Mouse (Mus musculus) neural tube, embryonic 12.5 days (tissue): ENCODE results near the gene Hsf2bp. TPM values are rescaled to one million over a fixed set of nuclear protein-coding genes. Genes with fewer than 3 reads are reported as not detected.

ENCODE experiments used
- ATAC-seq: fragments of 200-750 bp; cut with Nextera tagmentation; 2 replicates; pipeline ENCODE4 v1.8.0; 2017; ENCODE audit warnings: low read depth, mild to moderate bottlenecking, moderate TSS enrichment, moderate library complexity; ENCODE audit not compliant: low FRiP score
- H3K27ac ChIP-seq: fragments of 300-500 bp; sonication (generic); 2 replicates; pipeline ENCODE4 v1.5.1; 2016
- H3K27me3 ChIP-seq: fragments of 300-500 bp; sonication (generic); replicated peaks from 2 replicates; pipeline ENCODE4 v1.6.1; 2016; ENCODE audit warnings: mild to moderate bottlenecking
- H3K36me3 ChIP-seq: fragments of 300-500 bp; sonication (generic); 2 replicates; pipeline ENCODE4 v1.6.1; 2016; ENCODE audit warnings: mild to moderate bottlenecking
- H3K4me1 ChIP-seq: fragments of 300-500 bp; sonication (generic); 2 replicates; pipeline ENCODE4 v1.6.1; 2016
- H3K4me2 ChIP-seq: fragments of 300-500 bp; sonication (generic); replicated peaks from 2 replicates; pipeline ENCODE4 v1.6.1; 2016; ENCODE audit warnings: mild to moderate bottlenecking
- H3K4me3 ChIP-seq: fragments of 300-500 bp; sonication (generic); 2 replicates; pipeline ENCODE4 v1.5.1; 2016
- H3K9ac ChIP-seq: fragments of 300-500 bp; sonication (generic); 2 replicates; pipeline ENCODE4 v1.6.1; 2016; ENCODE audit warnings: mild to moderate bottlenecking
- H3K9me3 ChIP-seq: fragments of 300-500 bp; sonication (generic); 2 replicates; pipeline ENCODE4 v1.6.1; 2016; ENCODE audit warnings: mild to moderate bottlenecking
- WGBS: fragments of 180-500 bp; shearing (Covaris S2); methylation state at CpG from one replicate; pipeline ENCODE4 v1.1.7; 2016; 5-methylcytosine and 5-hydroxymethylcytosine counted together
- polyA plus RNA-seq: library from polyadenylated mRNA; unstranded; fragments of >200 nt; fragmentation: Nextera tagmentation; extraction: Ambion mirVana; gene quantifications from 2 replicates; pipeline ENCODE4 v1.2.1, GENCODE M21; 2016

The Hsf2bp gene
- polyA plus RNA-seq, 1 experiment from 2014 or later, result 0.47 TPM

- 49% methylated on average over 4 of the region's 4 CpGs for WGBS
- no peak overlapping the region for H3K4me2 ChIP-seq
- no peak for ATAC-seq
- no peaks in the 10 kb centered on the region for H3K36me3 ChIP-seq
- no peak overlapping the region for H3K9ac ChIP-seq
- no peaks in the 10 kb centered on the region for H3K27me3 ChIP-seq
- no peak overlapping the region for H3K4me3 ChIP-seq
- H3K27ac ChIP-seq, result no peak overlapping the region
- no peaks in the 10 kb centered on the region for H3K4me1 ChIP-seq
- H3K9me3 ChIP-seq, result no peaks in the 10 kb centered on the region
Observed at GRCm38 (mm10) chr17:31941616-31942015, 94.5 kb downstream of the Hsf2bp start.

DNA sequence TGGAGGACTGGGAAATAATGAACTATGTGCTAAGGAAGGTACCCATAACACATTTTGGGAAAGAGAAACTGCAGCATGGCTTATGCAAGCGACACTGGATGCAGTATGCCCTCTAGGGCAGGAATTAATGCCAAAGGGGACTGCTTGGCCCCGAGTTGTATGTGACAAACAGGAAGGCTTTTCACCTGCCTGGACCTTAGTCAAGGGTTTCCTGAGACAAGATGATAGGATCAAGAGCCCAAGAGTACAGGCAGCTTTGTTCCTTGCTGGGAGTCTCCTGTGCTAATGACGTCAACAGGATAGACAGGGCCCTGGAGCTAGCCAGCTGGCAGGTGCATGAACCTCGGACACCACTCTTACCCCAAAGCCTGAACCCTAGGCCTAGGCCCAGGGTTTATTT, 95.5 kb downstream of the Hsf2bp start:
- ATAC-seq, result no peak
- H3K27me3 ChIP-seq, result no peaks in the 10 kb centered on the region
- 83% methylated on average over 4 of the region's 4 CpGs for WGBS
- no peaks in the 10 kb centered on the region for H3K36me3 ChIP-seq
- H3K27ac ChIP-seq, result no peak overlapping the region
- no peaks in the 10 kb centered on the region for H3K4me1 ChIP-seq
- no peak overlapping the region for H3K4me2 ChIP-seq
- H3K9ac ChIP-seq, result no peak overlapping the region
- H3K4me3 ChIP-seq, result no peak overlapping the region
- no peaks in the 10 kb centered on the region for H3K9me3 ChIP-seq

DNA sequence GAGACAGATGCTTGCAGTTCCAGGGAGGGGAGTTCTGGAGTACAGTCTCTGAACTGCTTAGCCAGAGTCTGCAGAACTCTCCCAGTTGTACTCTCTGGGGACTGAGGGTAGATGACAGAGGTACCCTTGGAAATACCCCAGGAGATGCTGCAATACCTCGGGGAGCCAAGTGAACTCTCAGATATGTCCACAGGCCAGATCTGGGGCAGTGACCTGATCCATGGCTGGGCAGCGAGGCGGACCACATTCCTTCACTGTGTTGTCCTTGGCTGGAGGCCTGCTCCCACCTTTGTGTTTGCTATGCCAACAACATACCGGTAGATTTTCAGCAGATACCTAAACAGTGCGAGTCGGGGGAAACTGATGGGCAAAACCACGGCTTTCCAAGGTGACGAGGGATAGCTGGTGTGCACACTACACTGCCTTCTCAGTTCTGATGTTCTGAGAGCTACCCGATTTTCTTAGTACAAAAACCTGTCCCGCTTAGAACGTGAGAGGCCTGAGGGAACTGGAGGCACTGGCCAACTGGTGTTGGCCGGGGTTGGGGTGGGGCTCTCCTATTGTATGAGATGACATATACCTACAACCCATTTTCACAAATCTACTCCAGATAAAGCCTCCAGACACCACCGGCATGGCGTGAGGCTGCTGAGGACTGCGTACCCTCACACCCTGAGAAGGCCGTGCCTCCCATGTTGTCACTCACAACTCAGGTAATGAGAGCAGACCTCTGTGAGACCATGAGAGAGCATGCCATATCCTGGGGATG, 96.7 kb downstream of the Hsf2bp start:
- ATAC-seq, result no peak
- Histone ChIP-seq H3K4me2 (no peak overlapping the region), H3K4me3 (no peak overlapping the region), H3K9me3 (no peaks in the 10 kb centered on the region), H3K27ac (no peak overlapping the region), H3K9ac (no peak overlapping the region), H3K36me3 (no peaks in the 10 kb centered on the region), H3K27me3 (no peaks in the 10 kb centered on the region), H3K4me1 (no peaks in the 10 kb centered on the region)
- WGBS, result 89% methylated on average over 16 of the region's 16 CpGs

- 89% methylated on average over 12 of the region's 12 CpGs for WGBS
Observed at GRCm38 (mm10) chr17:31938539-31939260, 97.4 kb downstream of the Hsf2bp start.

DNA sequence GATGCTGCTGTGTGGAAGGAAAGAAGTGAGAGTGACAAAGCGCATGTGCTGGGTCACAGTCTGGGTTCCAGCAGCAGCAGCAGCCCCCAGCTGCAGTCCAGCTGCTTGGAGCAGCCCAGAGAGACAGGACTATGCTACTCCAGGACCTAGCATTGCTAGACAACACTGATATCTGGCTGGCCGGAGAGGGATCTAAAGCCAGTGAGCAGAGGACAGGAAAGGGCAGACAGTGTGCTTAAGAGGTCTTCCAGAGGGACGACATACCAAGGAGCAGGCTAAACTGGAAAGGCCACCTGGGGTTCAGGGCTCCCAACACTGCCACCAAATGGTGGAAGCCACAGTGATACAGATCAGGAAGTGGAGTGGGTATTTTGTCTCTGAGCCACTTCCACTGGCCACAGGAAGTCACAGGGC, 99.0 kb downstream of the Hsf2bp start:
- H3K9ac ChIP-seq, result no peak overlapping the region
- no peaks in the 10 kb centered on the region for H3K36me3 ChIP-seq
- no peaks in the 10 kb centered on the region for H3K27me3 ChIP-seq
- WGBS, result 48% methylated on average over 3 of the region's 3 CpGs
- no peak overlapping the region for H3K4me3 ChIP-seq
- no peak overlapping the region for H3K27ac ChIP-seq
- no peak for ATAC-seq
- no peak overlapping the region for H3K4me2 ChIP-seq
- H3K9me3 ChIP-seq, result no peaks in the 10 kb centered on the region
- H3K4me1 ChIP-seq, result no peaks in the 10 kb centered on the region

More at GRCm38 (mm10) chr17:31938539-31939260, 97.4 kb downstream of the Hsf2bp start:
- Histone ChIP-seq H3K27me3 (no peaks in the 10 kb centered on the region), H3K36me3 (no peaks in the 10 kb centered on the region), H3K4me2 (no peak overlapping the region), H3K4me1 (no peaks in the 10 kb centered on the region), H3K4me3 (no peak overlapping the region), H3K27ac (no peak overlapping the region), H3K9me3 (no peaks in the 10 kb centered on the region), H3K9ac (no peak overlapping the region)
- no peak for ATAC-seq

DNA sequence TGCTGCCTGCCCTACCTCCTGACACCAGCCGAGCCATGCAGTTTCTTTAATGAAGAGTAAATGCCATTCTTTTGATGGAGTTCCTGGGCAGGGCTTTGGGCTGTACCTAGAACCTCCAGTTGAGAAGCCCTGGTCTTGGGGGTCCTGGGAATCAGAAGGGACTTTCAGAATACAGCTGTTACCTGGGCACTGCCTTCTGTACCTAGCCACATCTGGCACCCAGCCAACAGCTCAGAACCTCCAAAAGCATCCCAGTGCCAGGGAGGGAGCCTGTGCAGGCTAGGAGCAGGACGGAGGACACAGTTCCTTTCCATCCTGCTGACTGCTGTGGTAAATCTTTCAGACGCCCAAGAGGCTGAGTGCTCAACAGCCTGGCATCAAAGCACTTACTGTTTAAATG, 100.3 kb downstream of the Hsf2bp start:
- Histone ChIP-seq H3K4me3 (no peak overlapping the region), H3K36me3 (no peaks in the 10 kb centered on the region), H3K4me2 (no peak overlapping the region), H3K27ac (no peak overlapping the region), H3K27me3 (no peaks in the 10 kb centered on the region), H3K9ac (no peak overlapping the region), H3K4me1 (no peaks in the 10 kb centered on the region), H3K9me3 (no peaks in the 10 kb centered on the region)
- WGBS, result 65% methylated on average over 3 of the region's 3 CpGs
- no peak for ATAC-seq

- Histone ChIP-seq H3K36me3 (no peaks in the 10 kb centered on the region), H3K4me3 (no peak overlapping the region), H3K4me2 (no peak overlapping the region), H3K27me3 (no peaks in the 10 kb centered on the region), H3K4me1 (no peaks in the 10 kb centered on the region), H3K9ac (no peak overlapping the region), H3K9me3 (no peaks in the 10 kb centered on the region), H3K27ac (no peak overlapping the region)
- 67% methylated on average over 6 of the region's 6 CpGs for WGBS
- no peak for ATAC-seq
Observed at GRCm38 (mm10) chr17:31935091-31935830, 100.9 kb downstream of the Hsf2bp start.

GRCm38 (mm10) chr17:31933956-31934355, 102.2 kb downstream of the Hsf2bp start:
- WGBS, result 56% methylated on average over 1 of the region's 1 CpGs
- Histone ChIP-seq H3K4me1 (no peaks in the 10 kb centered on the region), H3K27me3 (no peaks in the 10 kb centered on the region), H3K4me2 (no peak overlapping the region), H3K4me3 (no peak overlapping the region), H3K27ac (no peak overlapping the region), H3K36me3 (no peaks in the 10 kb centered on the region), H3K9me3 (no peaks in the 10 kb centered on the region), H3K9ac (no peak overlapping the region)
- no peak for ATAC-seq

DNA sequence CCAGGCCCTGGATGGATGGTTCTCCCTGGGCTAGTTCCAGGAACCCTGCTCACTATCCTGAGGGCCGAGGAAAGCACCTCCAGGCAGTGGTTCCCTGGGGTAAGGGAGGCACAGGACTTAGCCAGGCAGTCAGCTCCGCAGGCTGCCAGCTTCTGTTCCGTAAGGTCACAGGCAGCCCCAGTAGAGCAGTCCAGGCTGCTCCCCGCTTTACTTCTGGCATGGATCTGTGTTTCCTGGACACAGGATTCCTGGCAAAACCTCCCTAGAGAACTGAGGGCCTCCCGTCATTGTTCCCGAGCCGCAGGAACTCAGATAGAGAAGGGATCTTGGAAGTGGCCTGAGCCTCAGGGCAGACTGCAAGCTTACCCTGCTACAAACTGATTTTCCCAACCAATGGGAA, 104.7 kb downstream of the Hsf2bp start:
- Histone ChIP-seq H3K9ac (no peak overlapping the region), H3K4me2 (no peak overlapping the region), H3K27ac (no peak overlapping the region), H3K27me3 (no peaks in the 10 kb centered on the region), H3K36me3 (no peaks in the 10 kb centered on the region), H3K9me3 (no peaks in the 10 kb centered on the region), H3K4me3 (no peak overlapping the region), H3K4me1 (no peaks in the 10 kb centered on the region)
- ATAC-seq, result no peak
- 68% methylated on average over 7 of the region's 7 CpGs for WGBS

- no peak for ATAC-seq
- Histone ChIP-seq H3K4me3 (no peak overlapping the region), H3K27ac (no peak overlapping the region), H3K9me3 (no peaks in the 10 kb centered on the region), H3K36me3 (no peaks in the 10 kb centered on the region), H3K27me3 (no peaks in the 10 kb centered on the region), H3K4me2 (no peak overlapping the region), H3K4me1 (no peaks in the 10 kb centered on the region), H3K9ac (no peak overlapping the region)
- 61% methylated on average over 13 of the region's 13 CpGs for WGBS
Observed at GRCm38 (mm10) chr17:31929844-31930715, 106.1 kb downstream of the Hsf2bp start.

DNA sequence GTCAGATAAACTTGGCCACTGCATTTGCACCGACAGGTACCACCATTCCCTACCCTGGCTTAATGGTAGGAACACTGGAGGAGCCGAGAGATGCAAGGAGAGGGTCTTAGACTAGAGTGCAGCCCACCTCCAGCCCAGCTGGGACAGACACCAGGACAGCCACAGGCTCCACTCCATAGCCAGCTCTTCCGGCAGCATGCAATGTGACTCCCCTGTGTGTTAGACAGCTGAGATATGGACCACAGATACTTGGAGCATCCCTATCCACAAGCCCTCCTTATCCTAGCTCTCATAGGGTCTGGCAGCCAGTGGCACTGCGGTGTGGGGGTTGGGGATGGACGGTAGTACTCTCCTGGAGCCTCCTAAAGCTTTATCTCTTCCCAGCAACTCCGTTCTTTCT, 107.1 kb downstream of the Hsf2bp start:
- Histone ChIP-seq H3K27ac (no peak overlapping the region), H3K4me3 (no peak overlapping the region), H3K9me3 (no peaks in the 10 kb centered on the region), H3K36me3 (no peaks in the 10 kb centered on the region), H3K4me2 (no peak overlapping the region), H3K4me1 (no peaks in the 10 kb centered on the region), H3K9ac (no peak overlapping the region), H3K27me3 (no peaks in the 10 kb centered on the region)
- 87% methylated on average over 6 of the region's 6 CpGs for whole genome bisulfite sequencing
- ATAC-seq, result no peak
